ENCODE assay signal across 7 mouse cellular contexts in genomic region chr3:84814762-84815381, GRCm38 (mm10). TPM values are rescaled to one million over a fixed set of nuclear protein-coding genes. Genes with fewer than 3 reads are reported as not detected.
DNase-seq lines count a peak whose midpoint lies in the region; ATAC-seq lines count a peak whose summit lies in the region.

TSS of gene Fbxw7 (plus strand) at chr3:84815268.

- peak; percentile 58 for ATAC-seq in intestine, embryonic 14.5 days (replicated peaks; ENCODE audit: low FRiP score, low TSS enrichment, low read depth)
- peak; percentile 19 for ATAC-seq in limb, embryonic 15.5 days (ENCODE audit: insufficient number of reproducible peaks, low FRiP score, low TSS enrichment, low read depth)
- ATAC-seq in neural tube, embryonic 15.5 days (ENCODE audit: low FRiP score): peak; percentile 43

- 0 out of 2 replicates have a peak, but pooled peaks cover under 1% of the 10 kb centered on the region for H3K36me3 ChIP-seq in intestine, embryonic 14.5 days (ENCODE audit: control insufficient read depth, insufficient read depth, low read length)
- no peaks in the 10 kb centered on the region for H3K36me3 ChIP-seq in limb, embryonic 15.5 days
- H3K36me3 ChIP-seq in neural tube, embryonic 15.5 days: no peaks in the 10 kb centered on the region

- peaks cover 19% of the 10 kb centered on the region for H3K4me1 ChIP-seq in intestine, embryonic 14.5 days (replicated peaks; ENCODE audit: control insufficient read depth, insufficient read depth, low read length)
- H3K4me1 ChIP-seq in limb, embryonic 15.5 days: peaks cover 21% of the 10 kb centered on the region
- H3K4me1 ChIP-seq in neural tube, embryonic 15.5 days: peaks cover 35% of the 10 kb centered on the region

- H3K27ac ChIP-seq in intestine, embryonic 14.5 days (ENCODE audit: low read depth): peak within 1 kb of the TSS; percentile 96
- H3K27ac ChIP-seq in limb, embryonic 15.5 days: peak within 1 kb of the TSS; percentile 97
- H3K27ac ChIP-seq in neural tube, embryonic 15.5 days (replicated peaks): peak within 1 kb of the TSS; percentile 93

- no peaks in the 10 kb centered on the region for H3K9me3 ChIP-seq in intestine, embryonic 14.5 days (ENCODE audit: control insufficient read depth, low read length)
- H3K9me3 ChIP-seq in limb, embryonic 15.5 days: no peaks in the 10 kb centered on the region
- no peaks in the 10 kb centered on the region for H3K9me3 ChIP-seq in neural tube, embryonic 15.5 days (replicated peaks)

- DNase-seq in urinary bladder, adult 2 months (ENCODE audit: low spot score): no peak
- DNase-seq in urinary bladder, postnatal 10 days (ENCODE audit: low spot score): no peak
- peak; percentile 65 for DNase-seq in cerebellum, adult 9-11 months
- no peak for DNase-seq in gastrocnemius, postnatal 4 days (ENCODE audit: low spot score in 2 of 2)
- peak; percentile 77 for DNase-seq in intestine, embryonic 14.5 days (ENCODE audit: low spot score)

- H3K4me3 ChIP-seq in intestine, embryonic 14.5 days (ENCODE audit: low read depth, low read length): peak within 1 kb of the TSS; percentile 90
- peak within 1 kb of the TSS; percentile 76 for H3K4me3 ChIP-seq in limb, embryonic 15.5 days
- H3K4me3 ChIP-seq in neural tube, embryonic 15.5 days (replicated peaks): peak within 1 kb of the TSS; percentile 98

- H3K27me3 ChIP-seq in intestine, embryonic 14.5 days (replicated peaks; ENCODE audit: control insufficient read depth, insufficient read depth, low read length): no peaks in the 10 kb centered on the region
- no peaks in the 10 kb centered on the region for H3K27me3 ChIP-seq in limb, embryonic 15.5 days
- H3K27me3 ChIP-seq in neural tube, embryonic 15.5 days (replicated peaks): no peaks in the 10 kb centered on the region

- H3K4me2 ChIP-seq in intestine, embryonic 14.5 days (ENCODE audit: low read length): peak within 1 kb of the TSS; percentile 90
- peak within 1 kb of the TSS; percentile 97 for H3K4me2 ChIP-seq in limb, embryonic 15.5 days
- H3K4me2 ChIP-seq in neural tube, embryonic 15.5 days: peak within 1 kb of the TSS; percentile 99

- H3K9ac ChIP-seq in intestine, embryonic 14.5 days (ENCODE audit: low read length): peak within 1 kb of the TSS; percentile 84
- H3K9ac ChIP-seq in limb, embryonic 15.5 days: peak within 1 kb of the TSS; percentile 90
- H3K9ac ChIP-seq in neural tube, embryonic 15.5 days (replicated peaks): peak within 1 kb of the TSS; percentile 88

- 1% methylated on average over 51 of the region's 76 CpGs for WGBS in intestine, embryonic 14.5 days
- WGBS in limb, embryonic 15.5 days: under 1% methylated on average over 47 of the region's 76 CpGs
- under 1% methylated on average over 65 of the region's 76 CpGs for WGBS in neural tube, embryonic 15.5 days

RNA-seq across cellular contexts. Expression of gene Fbxw7, which starts in this region (rescaled TPM):
- 11.6 and 12.8 TPM in 2 replicates for polyA plus RNA-seq in urinary bladder, adult 2 months (2012; rRNA removed)
- total RNA-seq in gastrocnemius, postnatal 4 days (2021): 10 to 100 TPM; 41.8 to 49.6 TPM
- 11.7 and 12.7 TPM in 2 replicates for polyA plus RNA-seq in intestine, embryonic 14.5 days (2014; fragmentation: Nextera tagmentation; extraction: Ambion mirVana)
- polyA plus RNA-seq in limb, embryonic 15.5 days (2015; fragmentation: Nextera tagmentation; extraction: Ambion mirVana): 11.4 and 13.6 TPM in 2 replicates
- polyA plus RNA-seq in neural tube, embryonic 15.5 days (2015; fragmentation: Nextera tagmentation; extraction: Ambion mirVana): 52.0 and 52.8 TPM in 2 replicates

Comparison
In these comparisons a context has a peak if more than half of its experiments do, and no peak if none do; other contexts are left out.
1. DNase-seq: peak in cerebellum, adult 9-11 months (single experiment) and intestine, embryonic 14.5 days (single experiment); none in urinary bladder, adult 2 months (single experiment), urinary bladder, postnatal 10 days (single experiment) and gastrocnemius, postnatal 4 days (0 of 2).
2. Peak in every context shown above with its lines, with median percentiles within 50 percentile points of each other: ATAC-seq, H3K27ac ChIP-seq, H3K4me2 ChIP-seq, H3K4me3 ChIP-seq and H3K9ac ChIP-seq.